Mouse (Mus musculus) embryonic facial prominence, embryonic 12.5 days (tissue): Measurements from ENCODE around the gene Ccser2. TPM values are rescaled to one million over a fixed set of nuclear protein-coding genes. Genes with fewer than 3 reads are reported as not detected.

Source experiments
- ATAC-seq: fragments of 200-750 bp; cut with Nextera tagmentation; 2 replicates; pipeline ENCODE4 v1.8.0; 2017; ENCODE audit not compliant: insufficient number of reproducible peaks, insufficient read depth, low FRiP score, low TSS enrichment
- H3K27ac ChIP-seq: fragments of 300-500 bp; sonication (generic); 2 replicates; pipeline ENCODE4 v1.5.1; 2016; ENCODE audit warnings: mild to moderate bottlenecking
- H3K27me3 ChIP-seq: fragments of 300-500 bp; sonication (generic); 2 replicates; pipeline ENCODE4 v1.6.1; 2016; ENCODE audit warnings: mild to moderate bottlenecking, moderate library complexity
- H3K36me3 ChIP-seq: fragments of 300-500 bp; sonication (generic); 2 replicates; pipeline ENCODE4 v1.6.1; 2016; ENCODE audit warnings: mild to moderate bottlenecking
- H3K4me1 ChIP-seq: fragments of 300-500 bp; sonication (generic); 2 replicates; pipeline ENCODE4 v1.6.1; 2016
- H3K4me2 ChIP-seq: fragments of 300-500 bp; sonication (generic); replicated peaks from 2 replicates; pipeline ENCODE4 v1.6.1; 2016; ENCODE audit warnings: mild to moderate bottlenecking, moderate library complexity
- H3K4me3 ChIP-seq: fragments of 300-500 bp; sonication (generic); 2 replicates; pipeline ENCODE4 v1.5.1; 2016; ENCODE audit warnings: mild to moderate bottlenecking
- H3K9ac ChIP-seq: fragments of 300-500 bp; sonication (generic); 2 replicates; pipeline ENCODE4 v1.6.1; 2016; ENCODE audit warnings: mild to moderate bottlenecking, moderate library complexity
- H3K9me3 ChIP-seq: fragments of 300-500 bp; sonication (generic); 2 replicates; pipeline ENCODE4 v1.6.1; 2016; ENCODE audit warnings: mild to moderate bottlenecking, moderate library complexity
- WGBS: fragments of 180-500 bp; shearing (Covaris S2); methylation state at CpG from one replicate; pipeline ENCODE4 v1.1.7; 2016; 5-methylcytosine and 5-hydroxymethylcytosine counted together
- polyA plus RNA-seq: library from polyadenylated mRNA; unstranded; fragments of >200 nt; fragmentation: Nextera tagmentation; extraction: Ambion mirVana; gene quantifications from 2 replicates; pipeline ENCODE4 v1.2.1, GENCODE M21; 2016

The Ccser2 gene
- polyA plus RNA-seq, 1 experiment from 2014 or later: 44.9 TPM

- no peak overlapping the region for H3K4me3 ChIP-seq
- no peak overlapping the region for H3K27ac ChIP-seq
- no peaks in the 10 kb centered on the region for H3K27me3 ChIP-seq
- no peaks in the 10 kb centered on the region for H3K4me1 ChIP-seq
- no peak overlapping the region for H3K9ac ChIP-seq
- H3K36me3 ChIP-seq: no peaks in the 10 kb centered on the region
- H3K9me3 ChIP-seq: no peaks in the 10 kb centered on the region
- ATAC-seq: no peak
- WGBS: 20% methylated on average over 6 of the region's 6 CpGs
- no peak overlapping the region for H3K4me2 ChIP-seq
Observed at GRCm38 (mm10) chr14:36866966-36867700, 101.4 kb downstream of the Ccser2 start.

- no peak overlapping the region for H3K9ac ChIP-seq
- no peak overlapping the region; the same call in 1 of the 2 replicates for H3K4me2 ChIP-seq
- no peaks in the 10 kb centered on the region for H3K27me3 ChIP-seq
- no peaks in the 10 kb centered on the region for H3K9me3 ChIP-seq
- H3K36me3 ChIP-seq: no peaks in the 10 kb centered on the region
- no peaks in the 10 kb centered on the region for H3K4me1 ChIP-seq
- 29% methylated on average over 15 of the region's 15 CpGs for WGBS
- no peak overlapping the region for H3K27ac ChIP-seq
- ATAC-seq: no peak
- no peak overlapping the region for H3K4me3 ChIP-seq
Observed at GRCm38 (mm10) chr14:36863877-36864489, 104.6 kb downstream of the Ccser2 start.

DNA sequence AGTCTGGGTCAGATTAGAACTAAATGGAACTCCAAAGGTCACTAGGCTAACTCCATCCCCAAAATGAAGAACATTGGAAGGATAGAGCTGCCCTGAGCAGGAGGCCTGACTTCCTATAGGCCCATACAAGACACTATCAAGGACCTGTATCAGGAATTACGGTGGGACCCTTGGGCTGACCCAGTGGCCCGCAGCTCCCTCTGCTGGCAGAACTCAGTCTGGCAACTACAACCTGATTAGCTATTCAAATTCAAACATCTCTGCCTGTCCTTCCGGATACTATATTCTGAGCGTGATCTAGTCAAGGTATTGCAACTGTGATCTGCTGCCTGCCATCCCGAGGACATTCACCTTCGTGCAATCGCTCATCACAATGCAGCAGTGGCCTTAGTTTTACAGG is 106.2 kb downstream of the Ccser2 start:
- H3K4me3 ChIP-seq: no peak overlapping the region
- H3K9me3 ChIP-seq: no peaks in the 10 kb centered on the region
- H3K36me3 ChIP-seq: no peaks in the 10 kb centered on the region
- no peak overlapping the region for H3K27ac ChIP-seq
- ATAC-seq: no peak
- no peaks in the 10 kb centered on the region for H3K4me1 ChIP-seq
- 22% methylated on average over 7 of the region's 7 CpGs for WGBS
- H3K4me2 ChIP-seq: no peak overlapping the region
- no peaks in the 10 kb centered on the region for H3K27me3 ChIP-seq
- no peak overlapping the region for H3K9ac ChIP-seq

DNA sequence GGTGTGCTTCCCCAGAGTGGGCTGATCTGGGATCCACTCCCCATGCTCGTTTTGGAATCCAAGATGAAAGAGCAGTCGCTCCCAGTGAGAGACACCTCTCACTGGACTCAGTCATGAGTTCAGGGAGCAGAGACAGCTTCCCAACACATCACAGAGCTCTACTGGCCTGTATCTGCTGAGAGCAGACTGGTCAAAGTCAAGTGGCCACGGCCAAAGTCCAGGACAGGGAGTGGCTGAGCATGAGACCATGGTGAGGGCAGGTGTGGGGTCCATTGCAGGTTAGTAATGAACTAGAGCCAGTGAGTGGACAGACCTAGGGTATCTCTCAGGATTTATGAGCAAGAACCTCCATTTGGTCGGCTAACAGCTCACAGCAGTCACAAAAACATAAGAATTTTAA is 109.6 kb downstream of the Ccser2 start:
- Histone ChIP-seq H3K36me3 (no peaks in the 10 kb centered on the region), H3K9me3 (no peaks in the 10 kb centered on the region), H3K27ac (no peak overlapping the region), H3K4me2 (no peak overlapping the region), H3K4me3 (no peak overlapping the region), H3K4me1 (no peaks in the 10 kb centered on the region), H3K9ac (no peak overlapping the region), H3K27me3 (no peaks in the 10 kb centered on the region)
- ATAC-seq: no peak
- WGBS: 63% methylated on average over 4 of the region's 4 CpGs

GRCm38 (mm10) chr14:36852972-36853371 is 115.6 kb downstream of the Ccser2 start:
- Histone ChIP-seq H3K4me2 (no peak overlapping the region), H3K27ac (no peak overlapping the region), H3K9ac (no peak overlapping the region), H3K4me1 (no peaks in the 10 kb centered on the region), H3K4me3 (no peak overlapping the region), H3K36me3 (no peaks in the 10 kb centered on the region), H3K27me3 (no peaks in the 10 kb centered on the region), H3K9me3 (no peaks in the 10 kb centered on the region)
- 67% methylated on average over 4 of the region's 4 CpGs for WGBS
- ATAC-seq: no peak

GRCm38 (mm10) chr14:36848860-36849259 is 119.7 kb downstream of the Ccser2 start:
- 36% methylated on average over 1 of the region's 1 CpGs for WGBS

More at GRCm38 (mm10) chr14:36848860-36849259, 119.7 kb downstream of the Ccser2 start:
- no peaks in the 10 kb centered on the region for H3K9me3 ChIP-seq
- no peaks in the 10 kb centered on the region for H3K27me3 ChIP-seq
- H3K27ac ChIP-seq: no peak overlapping the region
- H3K4me1 ChIP-seq: no peaks in the 10 kb centered on the region
- no peak overlapping the region for H3K9ac ChIP-seq
- no peak overlapping the region for H3K4me3 ChIP-seq
- no peak overlapping the region for H3K4me2 ChIP-seq
- no peak for ATAC-seq
- H3K36me3 ChIP-seq: no peaks in the 10 kb centered on the region

Other genes starting within 250 kb of the Ccser2 start
- not detected in 2 replicates for gene Rgr, start 80.2 kb upstream of the Ccser2 start, polyA plus RNA-seq
- not detected in 2 replicates for gene Lrit1, start 86.1 kb upstream of the Ccser2 start, polyA plus RNA-seq
- not detected in 2 replicates for gene Lrit2, start 99.2 kb upstream of the Ccser2 start, polyA plus RNA-seq
- 2.3 and 2.9 TPM in 2 replicates for gene Cdhr1, start 129.6 kb upstream of the Ccser2 start, polyA plus RNA-seq
- gene 2610528A11Rik, start 145.2 kb upstream of the Ccser2 start, polyA plus RNA-seq: 0.32 TPM in 1 of 2 replicates, not detected in the other
- gene Ghitm, start 166.5 kb upstream of the Ccser2 start, polyA plus RNA-seq: 177 TPM in 2 replicates